ENCODE assay signal across 8 mouse cellular contexts in genomic region chr9:31925830-31926624, GRCm38 (mm10). TPM values are rescaled to one million over a fixed set of nuclear protein-coding genes. Genes with fewer than 3 reads are reported as not detected.
DNase-seq lines count a peak whose midpoint lies in the region; ATAC-seq and TF ChIP-seq lines count a peak whose summit lies in the region.

No protein-coding gene starts in this region.

- H3K36me3 ChIP-seq in CH12.LX (replicated peaks in 1 of 2; ENCODE audit: control insufficient read depth in 1 of 2, insufficient read depth in 1 of 2, low read length in 1 of 2) = no peaks in the 10 kb centered on the region
- H3K36me3 ChIP-seq in forebrain, embryonic 14.5 days (ENCODE audit: control insufficient read depth, insufficient read depth, low read length) = no peaks in the 10 kb centered on the region

- intact Hi-C loops in heart, postnatal 14 days (cut with DNase I) = loop anchor here (1.0 kb wide), 1 partner anchor 367 kb away; no protein-coding TSS in a partner anchor

- H3K4me1 ChIP-seq in CH12.LX (ENCODE audit: control insufficient read depth in 1 of 2, insufficient read depth in 2 of 2) = peaks cover 4 to 5% of the 10 kb centered on the region in 2 experiments
- H3K4me1 ChIP-seq in forebrain, embryonic 14.5 days (ENCODE audit: control insufficient read depth, insufficient read depth, low read length) = peaks cover 3% of the 10 kb centered on the region; the same call in 1 of the 2 replicates

- peak; percentile 84 to 99 for TF ChIP-seq CTCF in CH12.LX (conservative IDR thresholded peaks at IDR 0.05 in 1 of 2, IDR thresholded peaks at IDR 0.05 in 1 of 2; ENCODE audit: low read depth in 2 of 2, low read length in 2 of 2)

- H3K9me3 ChIP-seq in CH12.LX (replicated peaks; ENCODE audit: low read length) = no peaks in the 10 kb centered on the region
- H3K9me3 ChIP-seq in forebrain, embryonic 14.5 days (replicated peaks; ENCODE audit: control insufficient read depth, low read length) = no peaks in the 10 kb centered on the region

- 21% methylated on average over 22 of the region's 22 CpGs for WGBS in forebrain, embryonic 14.5 days
- WGBS in large intestine, adult 2 months = 16% methylated on average over 22 of the region's 22 CpGs

- TF ChIP-seq EP300 in CH12.LX (IDR thresholded peaks at IDR 0.05; ENCODE audit: low read length) = peak; percentile 9; the same call in 1 of the 2 replicates

- H3K4me3 ChIP-seq in CH12.LX (replicated peaks in 1 of 3; ENCODE audit: low read depth in 2 of 3, low read length in 2 of 3, poor library complexity in 1 of 3) = no peak overlapping the region
- no peak overlapping the region for H3K4me3 ChIP-seq in forebrain, embryonic 14.5 days (ENCODE audit: low read depth, low read length)

- H3K9ac ChIP-seq in CH12.LX (ENCODE audit: insufficient read depth, low read depth) = no peak overlapping the region
- H3K9ac ChIP-seq in forebrain, embryonic 14.5 days (ENCODE audit: low read length) = no peak overlapping the region

- peak overlapping the region; percentile 52 for H3K4me2 ChIP-seq in CH12.LX (ENCODE audit: insufficient read depth, low read depth, poor library complexity, severe bottlenecking)
- H3K4me2 ChIP-seq in forebrain, embryonic 14.5 days (ENCODE audit: low read length) = peak overlapping the region; percentile 31

- H3K27me3 ChIP-seq in CH12.LX (replicated peaks) = no peaks in the 10 kb centered on the region
- no peaks in the 10 kb centered on the region for H3K27me3 ChIP-seq in forebrain, embryonic 14.5 days (replicated peaks; ENCODE audit: control insufficient read depth, insufficient read depth, low read length)

- TF ChIP-seq RAD21 in CH12.LX (IDR thresholded peaks at IDR 0.05; ENCODE audit: low read depth, low read length) = no peak; the same call in none of the 2 replicates

- peak; percentile 87 for DNase-seq in CH12.LX (ENCODE audit: extremely low read depth)
- peak; percentile 88 for DNase-seq in forebrain, embryonic 14.5 days (ENCODE audit: low spot score)
- DNase-seq in heart, postnatal 14 days = peak; percentile 82 to 90
- DNase-seq in large intestine, adult 2 months (ENCODE audit: low read depth, low spot score) = peak; percentile 52
- DNase-seq in lung, adult 18-20 months = peak; percentile 65 to 76
- DNase-seq in testis, postnatal 14 days (ENCODE audit: low spot score) = peak; percentile 78

- no peak overlapping the region for H3K27ac ChIP-seq in CH12.LX (ENCODE audit: insufficient read depth, low read depth)
- H3K27ac ChIP-seq in forebrain, embryonic 14.5 days (ENCODE audit: low read depth, low read length) = no peak overlapping the region

- dilution Hi-C loops in CH12.LX (cut with MboI; ENCODE audit: extremely low pct_ligation_motif_present, extremely low pct_unique_long_range_greater_than_20kb, low sequenced_read_pairs) = no loop called here

- peak; percentile 45; the same call in 1 of the 2 replicates for ATAC-seq in cerebellum, adult (ENCODE audit: insufficient number of reproducible peaks, low FRiP score, low TSS enrichment)
- peak; percentile 83 for ATAC-seq in forebrain, embryonic 14.5 days
- peak; percentile 61 for ATAC-seq in neutrophil, adult 5-6 weeks (ENCODE audit: extremely low read depth, insufficient number of reproducible peaks, low FRiP score, poor library complexity, severe bottlenecking)

- in situ Hi-C loops in CH12.LX (cut with MboI; ENCODE audit: low pct_ligation_motif_present, low pct_unique_long_range_greater_than_20kb, low sequenced_read_pairs) = loop anchor here (5.0 kb wide), 1 partner anchor 369 kb away; no protein-coding TSS in a partner anchor

- no peak for TF ChIP-seq POLR2A in CH12.LX (IDR thresholded peaks at IDR 0.05; ENCODE audit: low read depth, low read length)

- no peaks in the 10 kb centered on the region for H3K79me2 ChIP-seq in CH12.LX (replicated peaks; ENCODE audit: control insufficient read depth, extremely low read depth, insufficient read depth, poor library complexity, severe bottlenecking)

TF ChIP-seq in CH12.LX, 34 proteins besides CTCF, POLR2A, EP300 and RAD21:
- TF ChIP-seq NELFE (IDR thresholded peaks at IDR 0.05; ENCODE audit: low read depth, low read length) (peak; percentile 58; the same call in 1 of the 2 replicates), TCF12 (IDR thresholded peaks at IDR 0.05; ENCODE audit: low read depth, low read length) (peak; percentile 22; the same call in 1 of the 2 replicates), ZKSCAN1 (IDR thresholded peaks at IDR 0.05; ENCODE audit: borderline replicate concordance, low read depth, low read length) (no peak), USF2 (conservative IDR thresholded peaks at IDR 0.05; ENCODE audit: low read depth, low read length) (no peak), PAX5 (IDR thresholded peaks at IDR 0.05; ENCODE audit: low read length) (no peak), UBTF (IDR thresholded peaks at IDR 0.05; ENCODE audit: low read depth, low read length) (no peak), BHLHE40 (IDR thresholded peaks at IDR 0.05; ENCODE audit: low read depth, low read length) (0 out of 2 replicates have a peak, but pooled peaks have one; percentile 20), IRF4 (IDR thresholded peaks at IDR 0.05; ENCODE audit: low read depth, low read length) (peak; percentile 56; the same call in 1 of the 2 replicates), CHD1 (IDR thresholded peaks at IDR 0.05; ENCODE audit: low read depth, low read length) (no peak), MAFK (IDR thresholded peaks at IDR 0.05; ENCODE audit: insufficient replicate concordance, low read length) (peak; percentile 98), POLR2AphosphoS2 (IDR thresholded peaks at IDR 0.05; ENCODE audit: low read depth, low read length) (no peak), USF1 (IDR thresholded peaks at IDR 0.05; ENCODE audit: low read depth, low read length) (no peak), MAX (IDR thresholded peaks at IDR 0.05; ENCODE audit: low read length) (peak; percentile 50; the same call in 1 of the 2 replicates), ELF1 (IDR thresholded peaks at IDR 0.05; ENCODE audit: low read depth, low read length) (peak; percentile 48), ETS1 (conservative IDR thresholded peaks at IDR 0.05; ENCODE audit: low read depth, low read length) (no peak), TBP (conservative IDR thresholded peaks at IDR 0.05; ENCODE audit: low read depth, low read length) (no peak), MEF2A (IDR thresholded peaks at IDR 0.05; ENCODE audit: borderline replicate concordance, low read depth, low read length) (peak; percentile 68; the same call in 1 of the 2 replicates), GABPA (IDR thresholded peaks at IDR 0.05; ENCODE audit: insufficient replicate concordance, low read depth, low read length) (no peak), ZNF384 (IDR thresholded peaks at IDR 0.05; ENCODE audit: low read depth, low read length) (no peak), ZC3H11A (IDR thresholded peaks at IDR 0.05; ENCODE audit: low read depth, low read length) (peak; percentile 58), JUN (IDR thresholded peaks at IDR 0.05; ENCODE audit: insufficient read depth, low read depth, low read length) (peak; percentile 71), HCFC1 (IDR thresholded peaks at IDR 0.05; ENCODE audit: low read depth, low read length) (no peak; the same call in 1 of the 2 replicates), SMC3 (IDR thresholded peaks at IDR 0.05; ENCODE audit: low read depth, low read length) (peak; percentile 90), MXI1 (IDR thresholded peaks at IDR 0.05; ENCODE audit: low read depth, low read length) (no peak), JUND (conservative IDR thresholded peaks at IDR 0.05; ENCODE audit: low read depth, low read length) (peak; percentile 77), MYC (IDR thresholded peaks at IDR 0.05; ENCODE audit: low read depth, low read length) (no peak), NRF1 (IDR thresholded peaks at IDR 0.05; ENCODE audit: low read depth, low read length) (peak; percentile 34; the same call in 1 of the 2 replicates), ZMIZ1 (IDR thresholded peaks at IDR 0.05; ENCODE audit: low read depth, low read length) (no peak), MAZ (IDR thresholded peaks at IDR 0.05; ENCODE audit: low read depth, low read length) (0 out of 2 replicates have a peak, but pooled peaks have one; percentile 49), CHD2 (IDR thresholded peaks at IDR 0.05; ENCODE audit: low read length) (no peak), KAT2A (IDR thresholded peaks at IDR 0.05; ENCODE audit: insufficient replicate concordance, low read length) (no peak), SIN3A (IDR thresholded peaks at IDR 0.05; ENCODE audit: low read length) (no peak)

RNA-seq across cellular contexts. Expression of gene Barx2, which starts 12.8 kb away (rescaled TPM):
- total RNA-seq in CH12.LX (2012; rRNA removed) (not detected in 2 replicates), CH12.LX (2014; rRNA removed) (not detected in 2 replicates)
- polyA plus RNA-seq in CH12.LX (2012; ENCODE audit: insufficient read length, low read depth) = not detected in 2 replicates
- polyA plus RNA-seq in forebrain, embryonic 14.5 days (2014; fragmentation: Nextera tagmentation; extraction: Ambion mirVana) = 0.17 and 0.30 TPM in 2 replicates
- not detected for total RNA-seq in heart, postnatal 14 days (2021)
- polyA plus RNA-seq in large intestine, adult 2 months (2012; rRNA removed) = 12.5 and 32.9 TPM in 2 replicates
- total RNA-seq in neutrophil, adult 5-6 weeks (2017) = 0.47 TPM in 1 of 2 replicates, not detected in the other
